Mouse (Mus musculus) midbrain, embryonic 10.5 days (tissue): ENCODE data around the gene Nhlrc3. TPM values are rescaled to one million over a fixed set of nuclear protein-coding genes. Genes with fewer than 3 reads are reported as not detected.

Experiments
- DNase-seq: peaks from one replicate; pipeline ENCODE4 v3.0.0-alpha.2; 2017; ENCODE audit warnings: low spot score
- H3K27ac ChIP-seq: fragments of 300-500 bp; sonication (generic); replicated peaks from 2 replicates; pipeline ENCODE4 v1.5.1; 2016; ENCODE audit warnings: mild to moderate bottlenecking
- H3K27me3 ChIP-seq: fragments of 300-500 bp; sonication (generic); 2 replicates; pipeline ENCODE4 v1.6.1; 2016; ENCODE audit warnings: low read depth, mild to moderate bottlenecking; ENCODE audit not compliant: poor library complexity, severe bottlenecking
- H3K36me3 ChIP-seq: fragments of 300-500 bp; sonication (generic); 2 replicates; pipeline ENCODE4 v1.6.1; 2016; ENCODE audit warnings: mild to moderate bottlenecking, moderate library complexity
- H3K4me1 ChIP-seq: fragments of 300-500 bp; sonication (generic); 2 replicates; pipeline ENCODE4 v1.6.1; 2016
- H3K4me3 ChIP-seq: fragments of 300-500 bp; sonication (generic); 2 replicates; pipeline ENCODE4 v1.5.1; 2016; ENCODE audit warnings: mild to moderate bottlenecking, moderate library complexity
- H3K9me3 ChIP-seq: fragments of 300-500 bp; sonication (generic); replicated peaks from 2 replicates; pipeline ENCODE4 v1.6.1; 2016; ENCODE audit warnings: mild to moderate bottlenecking
- whole genome bisulfite sequencing: fragments of 180-500 bp; shearing (Covaris S2); methylation state at CpG from one replicate; pipeline ENCODE4 v1.1.7; 2016; 5-methylcytosine and 5-hydroxymethylcytosine counted together
- polyA plus RNA-seq: library from polyadenylated mRNA; unstranded; fragments of >200 nt; fragmentation: Nextera tagmentation; extraction: Ambion mirVana; gene quantifications from 2 replicates; pipeline ENCODE4 v1.2.1, GENCODE M21; 2016

Nhlrc3 gene
- polyA plus RNA-seq, 1 experiment from 2014 or later, result 11.4 TPM

DNA sequence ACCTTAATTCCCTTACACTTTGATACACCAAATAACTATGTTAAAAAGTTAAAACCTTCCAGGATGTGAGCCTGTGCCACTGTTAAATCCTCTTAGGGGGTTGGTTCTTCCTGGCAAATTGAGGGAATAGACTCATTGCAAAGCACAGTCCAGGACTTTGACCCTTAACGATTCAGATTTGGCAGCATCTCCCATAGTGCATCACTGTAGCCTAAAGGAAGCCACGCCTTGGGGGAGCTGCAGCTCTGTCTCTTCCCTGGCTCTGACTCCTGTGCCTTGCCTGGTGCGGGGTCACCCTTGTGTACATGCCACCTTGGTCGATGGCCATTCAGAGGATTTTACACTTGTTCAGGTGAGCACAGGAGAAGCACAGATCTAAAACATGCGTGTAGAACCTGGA is 6.5 kb upstream of the Nhlrc3 start:
- Histone ChIP-seq H3K4me3 (no peak overlapping the region), H3K27ac (no peak overlapping the region), H3K4me1 (peaks cover 27% of the 10 kb centered on the region), H3K9me3 (no peaks in the 10 kb centered on the region), H3K36me3 (peaks cover 66% of the 10 kb centered on the region), H3K27me3 (peaks cover 3% of the 10 kb centered on the region; the same call in 1 of the 2 replicates)
- WGBS, result 94% methylated on average over 5 of the region's 5 CpGs
- no peak for DNase-seq

DNA sequence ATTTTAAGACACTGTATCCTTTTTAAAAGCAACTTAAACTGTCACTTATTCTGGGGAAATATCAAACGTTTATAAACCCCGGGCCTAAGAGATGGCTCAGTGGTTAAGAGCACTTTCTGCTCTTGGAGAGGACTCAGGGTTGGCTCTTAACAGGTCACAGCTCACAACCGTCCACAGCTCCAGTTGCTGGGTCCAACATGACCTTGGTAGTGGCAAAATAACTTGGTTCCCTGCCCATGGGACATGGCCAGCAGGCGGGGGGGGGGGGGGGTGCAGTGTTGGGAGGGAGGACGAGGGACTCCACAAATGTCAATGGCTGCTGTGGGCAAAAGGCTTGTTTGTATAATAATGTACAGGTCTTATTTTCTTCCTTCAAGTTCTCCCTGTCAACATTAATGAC is 4.2 kb upstream of the Nhlrc3 start:
- 81% methylated on average over 5 of the region's 5 CpGs for WGBS
- H3K9me3 ChIP-seq, result no peaks in the 10 kb centered on the region
- peaks cover 43% of the 10 kb centered on the region for H3K36me3 ChIP-seq
- H3K4me1 ChIP-seq, result peaks cover 34% of the 10 kb centered on the region
- H3K4me3 ChIP-seq, result no peak overlapping the region
- H3K27ac ChIP-seq, result no peak overlapping the region
- no peaks in the 10 kb centered on the region for H3K27me3 ChIP-seq
- no peak for DNase-seq

DNA sequence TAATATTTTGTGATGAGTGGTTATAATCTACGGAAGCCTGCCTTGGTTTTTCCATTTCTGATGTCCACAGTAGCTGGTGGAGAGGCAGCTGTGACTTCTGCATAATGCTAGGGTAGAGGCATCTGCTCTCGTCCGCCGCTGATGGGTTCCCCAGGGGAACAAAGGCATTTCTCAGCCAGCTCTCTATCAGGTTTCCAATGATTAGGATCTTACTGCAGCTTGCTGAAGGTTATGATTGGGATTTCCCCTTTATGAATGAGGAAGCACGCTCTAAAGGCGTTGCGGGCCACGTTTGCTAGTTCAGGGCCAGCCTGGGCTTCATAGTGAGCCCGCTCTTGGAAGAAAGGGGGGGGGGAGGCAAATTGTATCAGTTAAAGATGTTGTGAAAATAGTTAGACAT is 3.3 kb upstream of the Nhlrc3 start:
- no peaks in the 10 kb centered on the region for H3K9me3 ChIP-seq
- no peak overlapping the region for H3K27ac ChIP-seq
- peaks cover 35% of the 10 kb centered on the region for H3K36me3 ChIP-seq
- DNase-seq, result no peak
- no peaks in the 10 kb centered on the region for H3K27me3 ChIP-seq
- WGBS, result 80% methylated on average over 9 of the region's 9 CpGs
- peak overlapping the region; percentile 93 for H3K4me3 ChIP-seq
- H3K4me1 ChIP-seq, result peaks cover 41% of the 10 kb centered on the region

DNA sequence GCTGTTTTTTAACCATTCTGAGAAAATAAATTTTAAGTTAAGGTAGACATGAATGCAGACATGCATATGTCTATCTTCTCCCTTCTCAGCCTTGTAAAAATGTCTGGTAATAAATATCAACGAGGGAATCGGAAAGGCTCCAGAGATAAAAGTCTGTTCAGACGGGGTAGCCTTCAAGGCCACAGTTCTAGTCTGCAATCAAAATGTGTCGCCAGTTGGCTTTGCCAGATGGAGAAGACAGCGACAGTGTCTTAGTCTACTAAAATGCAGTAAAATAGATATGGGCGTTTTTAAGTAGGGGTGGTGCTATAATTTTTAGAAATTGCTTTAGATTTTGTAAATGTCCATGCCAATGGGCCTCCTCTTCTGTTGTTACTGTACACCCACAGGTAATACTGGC is 2.2 kb upstream of the Nhlrc3 start:
- no peak for DNase-seq
- Histone ChIP-seq H3K4me3 (peak overlapping the region; percentile 93), H3K36me3 (peaks cover 30% of the 10 kb centered on the region), H3K4me1 (peaks cover 41% of the 10 kb centered on the region), H3K9me3 (no peaks in the 10 kb centered on the region), H3K27ac (no peak overlapping the region), H3K27me3 (no peaks in the 10 kb centered on the region)
- WGBS, result 71% methylated on average over 6 of the region's 6 CpGs

- Histone ChIP-seq H3K27me3 (no peaks in the 10 kb centered on the region), H3K4me1 (peaks cover 41% of the 10 kb centered on the region), H3K9me3 (no peaks in the 10 kb centered on the region), H3K27ac (peak overlapping the region; percentile 97), H3K36me3 (peaks cover 28% of the 10 kb centered on the region), H3K4me3 (peak overlapping the region; percentile 93)
- WGBS, result under 1% methylated on average over 20 of the region's 20 CpGs
- DNase-seq, result peak; percentile 25
Measured at GRCm38 (mm10) chr3:53464146-53464698, 1.1 kb upstream of the Nhlrc3 start.

- 0% methylated on average over 35 of the region's 35 CpGs for WGBS
- peaks cover 28% of the 10 kb centered on the region for H3K36me3 ChIP-seq
- no peak for DNase-seq
- H3K9me3 ChIP-seq, result no peaks in the 10 kb centered on the region
- H3K4me1 ChIP-seq, result peaks cover 41% of the 10 kb centered on the region
- peak overlapping the region; percentile 93 for H3K4me3 ChIP-seq
- H3K27ac ChIP-seq, result peak overlapping the region; percentile 97
- H3K27me3 ChIP-seq, result no peaks in the 10 kb centered on the region
Measured at GRCm38 (mm10) chr3:53463765-53464114, 608 bp upstream of the Nhlrc3 start.

DNA sequence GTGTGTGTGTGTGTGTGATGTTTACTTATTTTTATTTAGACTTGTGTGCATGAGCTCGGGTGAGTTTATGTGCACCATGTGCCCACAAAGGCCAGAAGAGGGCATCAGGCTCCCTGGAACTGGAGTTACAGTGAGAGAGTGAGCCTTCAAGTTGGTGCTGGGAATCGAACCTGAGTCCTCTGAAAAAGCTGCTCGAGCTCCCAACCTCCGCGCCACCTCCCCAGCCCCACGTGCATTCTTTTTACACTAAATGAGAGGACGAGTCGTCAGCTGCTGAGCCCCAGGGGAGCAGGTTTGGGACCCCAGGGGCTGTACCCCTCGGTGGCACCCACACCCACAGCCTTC is 459 bp downstream of the Nhlrc3 start:
- Histone ChIP-seq H3K36me3 (peaks cover 35% of the 10 kb centered on the region), H3K9me3 (no peaks in the 10 kb centered on the region), H3K27ac (peak overlapping the region; percentile 97), H3K4me1 (peaks cover 41% of the 10 kb centered on the region), H3K27me3 (no peaks in the 10 kb centered on the region), H3K4me3 (peak overlapping the region; percentile 93)
- 8% methylated on average over 9 of the region's 9 CpGs for WGBS
- DNase-seq, result no peak

- no peak for DNase-seq
- 91% methylated on average over 9 of the region's 9 CpGs for WGBS
Measured at GRCm38 (mm10) chr3:53460106-53460505, 3.0 kb downstream of the Nhlrc3 start.

GRCm38 (mm10) chr3:53457750-53458149 is 5.4 kb downstream of the Nhlrc3 start:
- no peak for DNase-seq
- H3K4me3 ChIP-seq, result no peak overlapping the region
- H3K4me1 ChIP-seq, result peaks cover 11% of the 10 kb centered on the region
- H3K27ac ChIP-seq, result no peak overlapping the region
- H3K9me3 ChIP-seq, result no peaks in the 10 kb centered on the region
- WGBS, result 77% methylated on average over 5 of the region's 5 CpGs
- peaks cover 81% of the 10 kb centered on the region for H3K36me3 ChIP-seq
- no peaks in the 10 kb centered on the region for H3K27me3 ChIP-seq

More at GRCm38 (mm10) chr3:53460106-53460505, 3.0 kb downstream of the Nhlrc3 start:
- Histone ChIP-seq H3K36me3 (peaks cover 57% of the 10 kb centered on the region), H3K27me3 (no peaks in the 10 kb centered on the region), H3K4me1 (peaks cover 18% of the 10 kb centered on the region), H3K9me3 (no peaks in the 10 kb centered on the region), H3K27ac (no peak overlapping the region), H3K4me3 (no peak overlapping the region)

- no peak overlapping the region for H3K27ac ChIP-seq
- H3K27me3 ChIP-seq, result no peaks in the 10 kb centered on the region
- H3K9me3 ChIP-seq, result no peaks in the 10 kb centered on the region
- H3K4me3 ChIP-seq, result no peak overlapping the region
- H3K36me3 ChIP-seq, result peaks cover 98% of the 10 kb centered on the region
- H3K4me1 ChIP-seq, result no peaks in the 10 kb centered on the region
- DNase-seq, result no peak
- WGBS, result 80% methylated on average over 7 of the region's 7 CpGs
Measured at GRCm38 (mm10) chr3:53454984-53455383, 8.1 kb downstream of the Nhlrc3 start.

DNA sequence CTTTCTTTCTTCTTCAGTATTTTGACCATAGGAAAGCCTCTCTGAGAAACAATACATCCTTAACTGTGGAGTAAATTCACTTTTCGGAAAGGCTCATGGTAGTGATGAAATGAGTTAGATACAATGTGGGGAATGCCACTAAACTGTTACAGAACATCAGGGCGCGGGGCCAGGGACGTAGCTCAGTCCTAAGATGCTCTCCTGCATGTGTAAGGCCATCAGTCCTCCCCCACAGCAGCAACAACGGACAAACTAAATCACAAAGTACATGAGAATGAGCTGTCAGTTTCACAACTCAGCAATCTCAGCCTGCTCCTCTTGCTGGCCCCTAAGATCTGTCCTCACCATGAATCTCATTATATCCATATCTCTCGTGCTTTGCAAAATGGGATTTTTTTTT is 8.6 kb downstream of the Nhlrc3 start:
- Histone ChIP-seq H3K27me3 (no peaks in the 10 kb centered on the region), H3K4me1 (no peaks in the 10 kb centered on the region), H3K4me3 (no peak overlapping the region), H3K27ac (no peak overlapping the region), H3K36me3 (peaks cover 99% of the 10 kb centered on the region), H3K9me3 (no peaks in the 10 kb centered on the region)
- no peak for DNase-seq
- 96% methylated on average over 6 of the region's 6 CpGs for WGBS

DNA sequence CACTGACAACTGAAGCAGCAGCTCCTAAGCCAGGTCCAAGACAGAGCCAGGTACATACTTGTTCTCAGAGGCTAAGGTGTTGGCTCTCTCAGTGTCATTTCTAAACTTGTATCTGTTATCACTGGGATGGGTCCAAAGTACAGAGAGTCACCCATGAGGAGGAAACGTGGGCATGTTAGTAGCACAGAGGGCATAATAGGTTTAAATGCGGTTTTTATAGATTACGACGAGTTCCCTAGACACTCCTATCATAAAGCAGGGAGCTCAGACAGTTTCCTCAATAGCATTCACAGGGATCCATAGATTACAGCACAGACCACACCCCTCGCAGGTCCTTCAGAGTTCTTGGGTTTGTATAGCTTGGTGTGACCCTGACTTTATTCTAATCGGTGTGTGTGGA is 9.1 kb downstream of the Nhlrc3 start:
- no peaks in the 10 kb centered on the region for H3K9me3 ChIP-seq
- DNase-seq, result no peak
- no peaks in the 10 kb centered on the region for H3K4me1 ChIP-seq
- 94% methylated on average over 6 of the region's 6 CpGs for WGBS
- no peak overlapping the region for H3K4me3 ChIP-seq
- no peaks in the 10 kb centered on the region for H3K27me3 ChIP-seq
- peaks cover 96% of the 10 kb centered on the region for H3K36me3 ChIP-seq
- no peak overlapping the region for H3K27ac ChIP-seq

DNA sequence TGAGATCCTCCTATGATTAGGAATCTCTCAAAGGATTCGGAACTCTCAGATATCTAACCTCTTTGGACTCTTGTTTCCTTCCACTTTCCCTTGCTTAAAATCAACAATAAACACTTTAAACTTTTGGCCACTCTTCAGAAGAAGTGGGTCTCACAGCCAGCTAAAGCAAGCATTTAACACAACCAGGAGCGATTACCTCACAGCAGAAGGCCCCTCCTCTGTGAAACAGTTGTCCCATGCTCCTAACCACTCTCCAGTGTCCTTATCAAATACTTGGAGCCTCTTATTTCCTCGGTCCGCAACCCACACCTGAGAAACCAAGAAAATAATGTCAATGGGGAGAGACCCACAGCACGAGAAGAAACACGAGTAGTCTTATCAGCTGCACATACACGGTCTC is 9.8 kb downstream of the Nhlrc3 start:
- WGBS, result 95% methylated on average over 7 of the region's 7 CpGs
- peaks cover 89% of the 10 kb centered on the region for H3K36me3 ChIP-seq

GRCm38 (mm10) chr3:53452351-53452750 is 10.8 kb downstream of the Nhlrc3 start:
- H3K9me3 ChIP-seq, result no peaks in the 10 kb centered on the region
- DNase-seq, result no peak
- no peaks in the 10 kb centered on the region for H3K27me3 ChIP-seq
- H3K36me3 ChIP-seq, result peaks cover 79% of the 10 kb centered on the region
- no peak overlapping the region for H3K27ac ChIP-seq
- 93% methylated on average over 10 of the region's 10 CpGs for WGBS
- H3K4me3 ChIP-seq, result no peak overlapping the region
- H3K4me1 ChIP-seq, result no peaks in the 10 kb centered on the region

More for the DNA sequence above, 9.8 kb downstream of the Nhlrc3 start:
- H3K27me3 ChIP-seq, result no peaks in the 10 kb centered on the region
- DNase-seq, result no peak
- H3K4me1 ChIP-seq, result no peaks in the 10 kb centered on the region
- no peaks in the 10 kb centered on the region for H3K9me3 ChIP-seq
- no peak overlapping the region for H3K27ac ChIP-seq
- no peak overlapping the region for H3K4me3 ChIP-seq
